Mouse (Mus musculus) MEL (cell line): ENCODE measurements around the gene Mpig6b. TPM values are rescaled to one million over a fixed set of nuclear protein-coding genes. Genes with fewer than 3 reads are reported as not detected.
A peak's percentile ranks its signal among the peaks of the same experiment; 100 is the strongest.

Experiments used
- DNase-seq: peaks from one replicate; pipeline ENCODE4 v3.0.0; 2011; ENCODE audit warnings: low read depth, low spot score
- H3K27ac ChIP-seq: 2 replicates; pipeline ENCODE4 v1.5.1; 2012; ENCODE audit warnings: low read depth, mild to moderate bottlenecking, control low read depth, low read length, moderate library complexity; ENCODE audit not compliant: control insufficient read depth
- H3K27me3 ChIP-seq, 2 experiments: fragments of 150-350 bp in 1 of 2; sonication (generic) in 1 of 2; 2 replicates each; pipeline ENCODE4 v1.6.1; 2012; ENCODE audit warnings: low read length in 2 of 2, mild to moderate bottlenecking in 2 of 2, improper control_type of control experiment in 1 of 2, moderate library complexity in 1 of 2; ENCODE audit not compliant: insufficient read depth in 2 of 2, control insufficient read depth in 1 of 2
- H3K36me3 ChIP-seq, 2 experiments: 2 replicates each; pipeline ENCODE4 v1.6.1; 2012 to 2014; ENCODE audit warnings: low read length in 2 of 2, improper control_type of control experiment in 1 of 2, inconsistent platforms in 1 of 2, mild to moderate bottlenecking in 1 of 2; ENCODE audit not compliant: insufficient read depth in 2 of 2, control insufficient read depth in 1 of 2
- H3K4me1 ChIP-seq, 2 experiments: fragments of 150-350 bp in 1 of 2; sonication (generic) in 1 of 2; 2 replicates each; pipeline ENCODE4 v1.6.1; 2012; ENCODE audit warnings: low read length in 2 of 2, improper control_type of control experiment in 1 of 2, mild to moderate bottlenecking in 1 of 2; ENCODE audit not compliant: insufficient read depth in 2 of 2, control insufficient read depth in 1 of 2
- H3K4me3 ChIP-seq, 2 experiments: fragments of 150-350 bp in 1 of 2; sonication (generic) in 1 of 2; 2 replicates each; pipeline ENCODE4 v1.5.1; 2012; ENCODE audit warnings: low read depth in 2 of 2, low read length in 2 of 2, mild to moderate bottlenecking in 2 of 2, moderate library complexity in 2 of 2, control low read depth in 1 of 2, improper control_type of control experiment in 1 of 2; ENCODE audit not compliant: control insufficient read depth in 1 of 2, insufficient read depth in 1 of 2
- H3K79me2 ChIP-seq: 2 replicates; pipeline ENCODE4 v1.6.1; 2012; ENCODE audit warnings: mild to moderate bottlenecking, low read length, moderate library complexity; ENCODE audit not compliant: control insufficient read depth, poor library complexity, insufficient read depth
- H3K9ac ChIP-seq: 2 replicates; pipeline ENCODE4 v1.6.1; 2012; ENCODE audit warnings: low read depth, mild to moderate bottlenecking, control low read depth, low read length, moderate library complexity; ENCODE audit not compliant: control insufficient read depth, poor library complexity, severe bottlenecking
- H3K9me3 ChIP-seq: fragments of 150-350 bp; sonication (generic); replicated peaks from 2 replicates; pipeline ENCODE4 v1.6.1; 2012; ENCODE audit warnings: mild to moderate bottlenecking, low read length, improper control_type of control experiment, moderate library complexity; ENCODE audit not compliant: insufficient read depth
- BHLHE40 ChIP-seq: IDR thresholded peaks from 2 replicates; pipeline ENCODE4 v1.6.1; 2012; ENCODE audit warnings: low read depth, mild to moderate bottlenecking, inconsistent platforms, low read length, improper control_type of control experiment, borderline replicate concordance
- CTCF ChIP-seq, 3 experiments: IDR thresholded peaks in 2 of 3; conservative IDR thresholded peaks in 1 of 3; 2 replicates each; pipeline ENCODE4 v1.5.1; 2011 to 2012; ENCODE audit warnings: low read length in 3 of 3, low read depth in 2 of 3, mild to moderate bottlenecking in 2 of 3, improper control_type of control experiment in 1 of 3, inconsistent platforms in 1 of 3, mixed read lengths in 1 of 3, moderate library complexity in 1 of 3; ENCODE audit not compliant: control insufficient read depth in 1 of 3, insufficient read depth in 1 of 3, poor library complexity in 1 of 3, severe bottlenecking in 1 of 3
- E2F4 ChIP-seq: IDR thresholded peaks from 2 replicates; pipeline ENCODE4 v1.6.1; 2011; ENCODE audit warnings: low read depth, low read length, improper control_type of control experiment, borderline replicate concordance
- EP300 ChIP-seq, 2 experiments: IDR thresholded peaks; 2 replicates each; pipeline ENCODE4 v1.6.1; 2011; ENCODE audit warnings: improper control_type of control experiment in 2 of 2, low read length in 2 of 2, low read depth in 1 of 2, mild to moderate bottlenecking in 1 of 2
- ETS1 ChIP-seq: IDR thresholded peaks from 2 replicates; pipeline ENCODE4 v1.6.1; 2012; ENCODE audit warnings: low read depth, mild to moderate bottlenecking, inconsistent platforms, low read length, improper control_type of control experiment, moderate library complexity
- GABPA ChIP-seq: IDR thresholded peaks from 2 replicates; pipeline ENCODE4 v1.6.1; 2012; ENCODE audit warnings: low read depth, mild to moderate bottlenecking, inconsistent platforms, low read length, improper control_type of control experiment, moderate library complexity
- MAFK ChIP-seq: IDR thresholded peaks from 2 replicates; pipeline ENCODE4 v1.6.1; 2011; ENCODE audit warnings: low read depth, mild to moderate bottlenecking, low read length, improper control_type of control experiment, borderline replicate concordance
- MAX ChIP-seq: IDR thresholded peaks from 2 replicates; pipeline ENCODE4 v1.6.1; 2011; ENCODE audit warnings: low read length, improper control_type of control experiment
- MAZ ChIP-seq: IDR thresholded peaks from 2 replicates; pipeline ENCODE4 v1.6.1; 2012; ENCODE audit warnings: low read depth, mild to moderate bottlenecking, inconsistent platforms, low read length, improper control_type of control experiment
- MEF2A ChIP-seq: IDR thresholded peaks from 2 replicates; pipeline ENCODE4 v1.6.1; 2014; ENCODE audit warnings: low read depth, mild to moderate bottlenecking, inconsistent platforms, low read length, improper control_type of control experiment; ENCODE audit not compliant: poor library complexity, insufficient replicate concordance, severe bottlenecking; ENCODE audit errors: extremely low read depth
- MXI1 ChIP-seq: IDR thresholded peaks from 2 replicates; pipeline ENCODE4 v1.6.1; 2011; ENCODE audit warnings: mild to moderate bottlenecking, low read depth, low read length, improper control_type of control experiment
- MYC ChIP-seq: IDR thresholded peaks from 2 replicates; pipeline ENCODE4 v1.6.1; 2011; ENCODE audit warnings: low read depth, mild to moderate bottlenecking, low read length, improper control_type of control experiment, moderate library complexity
- NRF1 ChIP-seq: IDR thresholded peaks from 2 replicates; pipeline ENCODE4 v1.6.1; 2014; ENCODE audit warnings: low read depth, mild to moderate bottlenecking, inconsistent platforms, low read length, improper control_type of control experiment, moderate library complexity; ENCODE audit not compliant: poor library complexity, insufficient read depth, severe bottlenecking
- POLR2A ChIP-seq, 2 experiments: IDR thresholded peaks; 2 replicates each; pipeline ENCODE4 v1.6.1; 2011 to 2012; ENCODE audit warnings: low read length in 2 of 2, mild to moderate bottlenecking in 2 of 2, control low read depth in 1 of 2, improper control_type of control experiment in 1 of 2, low read depth in 1 of 2, moderate library complexity in 1 of 2; ENCODE audit not compliant: control insufficient read depth in 1 of 2, insufficient read depth in 1 of 2, poor library complexity in 1 of 2
- POLR2AphosphoS2 ChIP-seq: IDR thresholded peaks from 2 replicates; pipeline ENCODE4 v1.6.1; 2011; ENCODE audit warnings: low read length, improper control_type of control experiment
- RAD21 ChIP-seq: IDR thresholded peaks from 2 replicates; pipeline ENCODE4 v1.6.1; 2011; ENCODE audit warnings: mild to moderate bottlenecking, low read depth, low read length, improper control_type of control experiment
- SIN3A ChIP-seq: IDR thresholded peaks from 2 replicates; pipeline ENCODE4 v1.6.1; 2012; ENCODE audit warnings: low read length, improper control_type of control experiment, inconsistent platforms
- SMC3 ChIP-seq: IDR thresholded peaks from 2 replicates; pipeline ENCODE4 v1.6.1; 2011; ENCODE audit warnings: low read depth, low read length, improper control_type of control experiment
- TAL1 ChIP-seq: IDR thresholded peaks from 2 replicates; pipeline ENCODE4 v1.6.1; 2012; ENCODE audit warnings: mild to moderate bottlenecking, inconsistent platforms, low read length, moderate library complexity, mixed read lengths
- TCF12 ChIP-seq: IDR thresholded peaks from 2 replicates; pipeline ENCODE4 v1.6.1; 2014; ENCODE audit warnings: low read depth, mild to moderate bottlenecking, inconsistent platforms, low read length, improper control_type of control experiment, moderate library complexity
- UBTF ChIP-seq: IDR thresholded peaks from 2 replicates; pipeline ENCODE4 v1.6.1; 2012; ENCODE audit warnings: low read depth, mild to moderate bottlenecking, inconsistent platforms, low read length, improper control_type of control experiment, moderate library complexity, borderline replicate concordance; ENCODE audit not compliant: insufficient read depth
- ZKSCAN1 ChIP-seq: IDR thresholded peaks from 2 replicates; pipeline ENCODE4 v1.6.1; 2012; ENCODE audit warnings: low read depth, mild to moderate bottlenecking, inconsistent platforms, low read length, improper control_type of control experiment, moderate library complexity
- ZMIZ1 ChIP-seq: IDR thresholded peaks from 2 replicates; pipeline ENCODE4 v1.6.1; 2012; ENCODE audit warnings: low read depth, mild to moderate bottlenecking, inconsistent platforms, low read length, improper control_type of control experiment, moderate library complexity
- ZNF384 ChIP-seq: IDR thresholded peaks from 2 replicates; pipeline ENCODE4 v1.6.1; 2012; ENCODE audit warnings: low read depth, mild to moderate bottlenecking, inconsistent platforms, low read length, improper control_type of control experiment
- polyA plus RNA-seq, 2 experiments: library from polyadenylated mRNA; stranded (reverse) in 1 of 2; unstranded in 1 of 2; fragments of >175 nt in 1 of 2; fragments of >200 nt in 1 of 2; gene quantifications; 2 replicates each; pipeline versions ENCODE4 v1.2.1 to v1.2.4; 2012; ENCODE audit warnings: low replicate concordance in 2 of 2, low read depth in 1 of 2; ENCODE audit not compliant: insufficient read length in 2 of 2, insufficient read depth in 1 of 2, missing spikeins in 1 of 2
- total RNA-seq: library from RNA; depleted of rRNA; stranded (reverse); fragments of 300-350 nt; gene quantifications from 2 replicates; pipeline ENCODE4 v1.2.3, GENCODE M21; 2012

The Mpig6b gene
- total and polyA plus RNA-seq, 3 experiments: not detected

DNA sequence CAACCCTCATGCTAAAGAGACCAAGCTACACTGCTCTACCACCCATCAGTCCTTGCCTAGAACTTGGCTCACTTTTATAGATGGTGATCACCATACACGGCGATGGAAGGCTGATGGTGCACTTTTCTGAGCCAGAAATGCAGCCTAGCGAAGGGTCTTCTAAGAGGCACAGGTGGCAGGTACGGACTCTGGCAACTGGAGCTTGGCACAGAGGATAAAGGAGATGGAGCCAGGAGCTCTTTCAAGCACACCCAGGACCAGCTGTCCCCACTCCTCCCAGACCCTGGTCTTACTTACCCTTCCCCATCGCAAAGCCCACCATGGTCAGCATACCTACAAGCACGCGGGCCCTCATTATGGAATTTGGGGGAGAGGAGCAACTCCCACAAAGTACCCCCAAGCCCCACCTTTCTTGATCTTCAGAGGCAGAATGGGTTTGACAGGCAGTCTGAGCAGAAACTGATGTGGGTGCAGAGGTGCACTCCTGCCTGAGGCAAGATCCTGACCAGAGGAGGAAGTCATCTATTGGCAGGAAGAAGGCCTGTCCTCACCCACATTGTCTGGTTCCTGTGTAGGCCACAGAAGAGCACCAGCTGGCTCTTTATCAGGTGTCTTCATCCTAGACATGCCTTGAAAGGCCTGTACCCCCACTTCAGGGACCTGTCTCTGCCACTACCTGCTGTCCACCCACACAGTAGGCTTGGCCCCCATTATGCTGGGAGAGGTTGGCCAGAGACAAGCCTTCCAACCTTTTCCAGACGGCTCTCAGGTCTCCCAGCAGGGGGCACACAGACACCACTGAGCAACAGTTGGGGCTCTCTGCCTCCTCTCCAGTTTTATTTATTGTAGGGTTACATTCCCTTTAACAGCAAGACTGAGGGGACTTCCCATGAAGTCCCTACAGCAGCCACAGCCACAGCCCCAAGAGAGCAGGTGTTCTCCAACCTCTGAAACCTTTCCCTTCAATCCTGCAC is 49.3 kb upstream of the Mpig6b start, which contains the start of gene Ly6g5b:
Gene Ly6g5b (minus strand): TSS at position 383 of the 974 bp plus-strand sequence.
- peaks cover 9% of the 10 kb centered on the region for H3K79me2 ChIP-seq
- H3K27me3 ChIP-seq: no peaks in the 10 kb centered on the region
- H3K27ac ChIP-seq: peak within 1 kb of the TSS; percentile 7; the same call in 1 of the 2 replicates
- peak; percentile 63 for DNase-seq
- H3K9ac ChIP-seq: no peak within 1 kb of the TSS
- H3K4me1 ChIP-seq: peaks cover 0 to 9% of the 10 kb centered on the region in 2 experiments; a peak in 2 of 4 replicates
- TF ChIP-seq CTCF (IDR thresholded peaks at IDR 0.05 in 2 of 3, conservative IDR thresholded peaks at IDR 0.05 in 1 of 3; ENCODE audit: control insufficient read depth in 1 of 3, insufficient read depth in 1 of 3, low read depth in 2 of 3, low read length in 3 of 3, poor library complexity in 1 of 3, severe bottlenecking in 1 of 3) (peak; percentile 47 to 66 (median 54)), SMC3 (peak; percentile 41; the same call in 1 of the 2 replicates), MAZ (no peak), RAD21 (peak; percentile 32), MAFK (no peak), POLR2AphosphoS2 (no peak), SIN3A (0 out of 2 replicates have a peak, but pooled peaks have one; percentile 47), ETS1 (peak; percentile 78), POLR2A (IDR thresholded peaks at IDR 0.05; ENCODE audit: control insufficient read depth in 1 of 2, insufficient read depth in 1 of 2, low read depth in 1 of 2, low read length in 2 of 2, poor library complexity in 1 of 2) (0 out of 4 replicates have a peak, but pooled peaks of 1 of the 2 experiments have one; percentile 40), EP300 (IDR thresholded peaks at IDR 0.05; ENCODE audit: low read depth in 1 of 2, low read length in 2 of 2) (peak in 1 of 2 experiments; percentile 23; a peak in 1 of 4 replicates)
- no peak within 1 kb of the TSS for H3K4me3 ChIP-seq
- no peaks in the 10 kb centered on the region for H3K9me3 ChIP-seq
- peaks cover 3 to 16% of the 10 kb centered on the region in 2 experiments; a peak in 3 of 4 replicates for H3K36me3 ChIP-seq

DNA sequence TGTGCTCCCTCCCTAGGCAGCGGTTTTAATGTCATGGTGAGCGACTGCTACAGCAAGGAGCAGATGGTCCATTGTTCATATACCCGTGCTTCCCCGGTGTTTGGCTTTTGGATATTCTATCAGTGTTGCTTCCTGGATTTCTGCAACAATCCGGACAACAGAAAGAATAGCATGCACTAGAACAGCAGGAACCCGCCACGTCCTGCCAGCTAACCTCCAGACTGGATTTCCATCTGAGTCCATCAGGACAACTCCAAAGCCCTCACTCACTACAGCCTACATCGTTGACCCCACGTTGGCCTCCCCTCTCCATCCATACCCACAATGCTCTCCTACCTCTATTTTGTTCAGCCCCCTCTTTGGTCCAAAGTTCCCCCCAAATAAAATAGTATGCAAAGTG is 45.8 kb upstream of the Mpig6b start:
- H3K79me2 ChIP-seq: no peaks in the 10 kb centered on the region

More for the DNA sequence above, 45.8 kb upstream of the Mpig6b start:
- TF ChIP-seq TCF12 (no peak), ZMIZ1 (no peak), MAX (no peak), BHLHE40 (no peak), MXI1 (no peak), UBTF (no peak), NRF1 (no peak), ZNF384 (no peak), ZKSCAN1 (no peak), EP300 (IDR thresholded peaks at IDR 0.05; ENCODE audit: low read depth in 1 of 2, low read length in 2 of 2) (no peak), MYC (no peak), GABPA (no peak), SMC3 (no peak), SIN3A (no peak), MEF2A (no peak), MAFK (no peak), TAL1 (no peak), E2F4 (no peak)
- H3K4me3 ChIP-seq: no peak overlapping the region
- no peaks in the 10 kb centered on the region for H3K27me3 ChIP-seq
- H3K4me1 ChIP-seq: peaks cover 0 to 9% of the 10 kb centered on the region in 2 experiments; a peak in 2 of 4 replicates
- no peak overlapping the region for H3K9ac ChIP-seq
- H3K36me3 ChIP-seq: peaks cover 0 to 6% of the 10 kb centered on the region in 2 experiments; a peak in 2 of 4 replicates
- H3K27ac ChIP-seq: no peak overlapping the region
- no peak for DNase-seq
- no peaks in the 10 kb centered on the region for H3K9me3 ChIP-seq
